Mouse (Mus musculus) liver, postnatal 0 days (tissue): ENCODE data around the gene Il1r1.
A peak's percentile ranks its signal among the peaks of the same experiment; 100 is the strongest.

Experiments
- CTCF ChIP-seq: sonication (generic); IDR thresholded peaks from 2 replicates; pipeline ENCODE4 v1.5.1; 2016; ENCODE audit warnings: antibody characterized with exemption, low read depth
- EP300 ChIP-seq: IDR thresholded peaks from 2 replicates; pipeline ENCODE4 v1.6.1; 2016; ENCODE audit warnings: antibody characterized with exemption, low read depth, mild to moderate bottlenecking

GRCm38 (mm10) chr1:40340102-40340501 lies 115.2 kb downstream of the Il1r1 start:
- no peak for TF ChIP-seq CTCF
- peak; percentile 93 for TF ChIP-seq EP300
